Mouse (Mus musculus) embryonic facial prominence, embryonic 11.5 days (tissue): ENCODE data around the gene Prok2. TPM values are rescaled to one million over a fixed set of nuclear protein-coding genes. Genes with fewer than 3 reads are reported as not detected.

Source experiments
- ATAC-seq: fragments of 200-750 bp; cut with Nextera tagmentation; replicated peaks from 2 replicates; pipeline ENCODE4 v1.8.0; 2017; ENCODE audit warnings: low read depth; ENCODE audit not compliant: insufficient number of reproducible peaks, low FRiP score, low TSS enrichment
- DNase-seq: peaks from one replicate; pipeline ENCODE4 v3.0.0-alpha.2; 2015; ENCODE audit warnings: low spot score
- H3K27ac ChIP-seq: fragments of 300-500 bp; sonication (generic); replicated peaks from 2 replicates; pipeline ENCODE4 v1.5.1; 2014; ENCODE audit warnings: mild to moderate bottlenecking, low read depth, low read length, control low read depth
- H3K27me3 ChIP-seq: fragments of 300-500 bp; sonication (generic); 2 replicates; pipeline ENCODE4 v1.6.1; 2014; ENCODE audit warnings: mild to moderate bottlenecking, low read length, moderate library complexity, mixed read lengths; ENCODE audit not compliant: control insufficient read depth, insufficient read depth
- H3K36me3 ChIP-seq: fragments of 300-500 bp; sonication (generic); replicated peaks from 2 replicates; pipeline ENCODE4 v1.6.1; 2014; ENCODE audit warnings: low read depth, mild to moderate bottlenecking, low read length, moderate library complexity, mixed read lengths; ENCODE audit not compliant: control insufficient read depth, insufficient read depth
- H3K4me1 ChIP-seq: fragments of 300-500 bp; sonication (generic); 2 replicates; pipeline ENCODE4 v1.6.1; 2014; ENCODE audit warnings: low read length, mixed read lengths; ENCODE audit not compliant: control insufficient read depth, insufficient read depth
- H3K4me2 ChIP-seq: fragments of 300-500 bp; sonication (generic); 2 replicates; pipeline ENCODE4 v1.6.1; 2014; ENCODE audit warnings: low read depth, mild to moderate bottlenecking, control low read depth, low read length, moderate library complexity
- H3K4me3 ChIP-seq: fragments of 300-500 bp; sonication (generic); 2 replicates; pipeline ENCODE4 v1.5.1; 2014; ENCODE audit warnings: low read depth, low read length, control low read depth
- H3K9ac ChIP-seq: fragments of 300-500 bp; sonication (generic); replicated peaks from 2 replicates; pipeline ENCODE4 v1.6.1; 2014; ENCODE audit warnings: mild to moderate bottlenecking, control low read depth, low read length
- H3K9me3 ChIP-seq: fragments of 300-500 bp; sonication (generic); replicated peaks from 2 replicates; pipeline ENCODE4 v1.6.1; 2016; ENCODE audit warnings: mild to moderate bottlenecking, low read length, inconsistent platforms, mixed read lengths; ENCODE audit not compliant: control insufficient read depth
- WGBS: fragments of 180-500 bp; shearing (Covaris S2); extraction: QIAGEN DNeasy Blood & Tissue Kit; methylation state at CpG from one replicate; pipeline ENCODE4 v1.1.7; 2014; 5-methylcytosine and 5-hydroxymethylcytosine counted together
- polyA plus RNA-seq: library from polyadenylated mRNA; unstranded; fragments of >200 nt; fragmentation: Nextera tagmentation; extraction: Ambion mirVana; gene quantifications from 2 replicates; pipeline ENCODE4 v1.2.1, GENCODE M21; 2014

Gene Prok2
- polyA plus RNA-seq, 1 experiment from 2014 or later: 0.14 TPM

DNA sequence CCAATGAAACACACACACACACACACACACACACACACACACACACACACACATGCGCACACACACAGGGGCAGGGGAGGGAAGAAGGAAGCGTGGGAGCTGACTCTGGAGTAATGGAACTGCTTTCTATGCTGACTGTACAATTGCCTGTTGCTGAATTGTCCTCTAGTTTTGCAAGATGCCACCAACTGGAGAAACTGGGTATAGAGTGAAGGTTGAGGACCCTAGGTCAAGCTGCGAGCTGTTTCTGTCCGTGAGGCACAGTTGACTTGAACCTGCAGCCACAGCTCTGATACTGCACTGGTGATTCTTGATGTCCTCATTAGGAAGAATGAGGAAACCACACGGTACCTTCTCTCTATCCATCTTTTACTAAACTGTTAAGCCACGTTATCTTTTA is 10.3 kb downstream of the Prok2 start:
- H3K27ac ChIP-seq: no peak overlapping the region
- DNase-seq: no peak
- H3K4me2 ChIP-seq: no peak overlapping the region
- H3K9me3 ChIP-seq: no peaks in the 10 kb centered on the region
- 69% methylated on average over 6 of the region's 6 CpGs for WGBS
- no peaks in the 10 kb centered on the region; the same call in 1 of the 2 replicates for H3K27me3 ChIP-seq
- ATAC-seq: no peak
- no peak overlapping the region for H3K9ac ChIP-seq
- H3K4me1 ChIP-seq: no peaks in the 10 kb centered on the region
- H3K4me3 ChIP-seq: no peak overlapping the region
- H3K36me3 ChIP-seq: no peaks in the 10 kb centered on the region

GRCm38 (mm10) chr6:99715191-99715590 is 11.0 kb downstream of the Prok2 start:
- no peak overlapping the region for H3K9ac ChIP-seq
- no peaks in the 10 kb centered on the region for H3K4me1 ChIP-seq
- ATAC-seq (no peak), DNase-seq (no peak)
- no peaks in the 10 kb centered on the region for H3K9me3 ChIP-seq
- H3K4me2 ChIP-seq: no peak overlapping the region
- WGBS: 60% methylated on average over 6 of the region's 6 CpGs
- H3K36me3 ChIP-seq: no peaks in the 10 kb centered on the region
- H3K27ac ChIP-seq: no peak overlapping the region
- H3K4me3 ChIP-seq: no peak overlapping the region
- no peaks in the 10 kb centered on the region; the same call in 1 of the 2 replicates for H3K27me3 ChIP-seq

GRCm38 (mm10) chr6:99713256-99713655 is 12.9 kb downstream of the Prok2 start:
- H3K27ac ChIP-seq: no peak overlapping the region
- H3K4me3 ChIP-seq: no peak overlapping the region
- no peaks in the 10 kb centered on the region for H3K36me3 ChIP-seq
- WGBS: 84% methylated on average over 5 of the region's 5 CpGs
- no peaks in the 10 kb centered on the region for H3K4me1 ChIP-seq
- H3K4me2 ChIP-seq: no peak overlapping the region
- no peaks in the 10 kb centered on the region; the same call in 1 of the 2 replicates for H3K27me3 ChIP-seq
- DNase-seq (no peak), ATAC-seq (no peak)
- H3K9ac ChIP-seq: no peak overlapping the region
- no peaks in the 10 kb centered on the region for H3K9me3 ChIP-seq

DNA sequence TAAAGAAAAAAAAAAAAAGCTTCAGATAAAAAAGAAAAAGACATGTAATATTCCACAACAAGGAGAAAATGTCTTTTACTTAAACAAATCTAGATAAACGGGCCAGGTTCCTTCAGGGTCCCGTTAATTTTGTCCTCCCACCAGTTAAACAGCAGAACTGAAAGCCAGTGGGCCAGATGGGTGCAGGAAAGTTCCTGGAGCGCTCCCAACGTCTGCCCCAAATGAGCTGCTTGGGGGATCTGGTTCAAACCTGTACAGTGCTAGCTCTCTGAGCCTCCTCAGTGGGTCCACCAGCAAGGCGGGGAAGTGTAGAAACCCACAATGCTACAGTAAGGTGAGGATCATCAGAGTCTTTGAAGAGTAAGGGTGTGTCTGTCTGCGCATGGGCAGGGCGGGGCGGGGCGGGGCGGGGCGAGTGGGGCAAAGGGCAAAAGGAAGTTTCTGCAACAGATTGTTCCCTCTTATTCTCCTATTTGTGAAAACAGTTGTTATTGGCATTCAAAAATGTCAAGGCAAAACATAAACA is 14.6 kb downstream of the Prok2 start:
- Histone ChIP-seq H3K36me3 (no peaks in the 10 kb centered on the region), H3K9me3 (no peaks in the 10 kb centered on the region), H3K27me3 (no peaks in the 10 kb centered on the region; the same call in 1 of the 2 replicates), H3K27ac (no peak overlapping the region), H3K4me3 (no peak overlapping the region), H3K9ac (no peak overlapping the region), H3K4me1 (no peaks in the 10 kb centered on the region), H3K4me2 (no peak overlapping the region)
- 70% methylated on average over 11 of the region's 11 CpGs for WGBS
- DNase-seq: no peak
- ATAC-seq: no peak

DNA sequence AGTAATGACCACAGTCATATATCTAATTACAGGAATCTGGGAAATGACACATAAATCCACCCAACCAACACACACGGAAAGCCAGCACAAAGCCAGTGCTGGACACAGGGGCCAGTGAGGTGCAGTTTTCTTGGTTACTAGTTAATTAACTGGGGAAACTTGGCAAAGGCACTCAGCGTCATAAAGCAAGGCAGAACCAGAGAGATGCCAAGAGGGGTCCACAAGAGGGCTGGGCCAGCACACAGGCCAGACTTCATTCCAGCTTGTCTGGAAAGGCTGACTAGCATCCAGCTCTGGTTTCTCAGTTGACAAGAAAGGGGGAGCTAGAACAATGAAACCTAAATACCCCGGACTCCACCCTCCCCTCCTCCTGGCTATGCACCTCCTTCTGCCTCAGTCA is 25.7 kb downstream of the Prok2 start:
- DNase-seq (no peak), ATAC-seq (no peak)
- peaks cover 2% of the 10 kb centered on the region; the same call in 1 of the 2 replicates for H3K27me3 ChIP-seq
- H3K4me1 ChIP-seq: no peaks in the 10 kb centered on the region
- H3K9me3 ChIP-seq: no peaks in the 10 kb centered on the region
- H3K4me2 ChIP-seq: no peak overlapping the region
- H3K4me3 ChIP-seq: no peak overlapping the region
- no peak overlapping the region for H3K27ac ChIP-seq
- no peak overlapping the region for H3K9ac ChIP-seq
- WGBS: 55% methylated on average over 3 of the region's 3 CpGs
- H3K36me3 ChIP-seq: no peaks in the 10 kb centered on the region

DNA sequence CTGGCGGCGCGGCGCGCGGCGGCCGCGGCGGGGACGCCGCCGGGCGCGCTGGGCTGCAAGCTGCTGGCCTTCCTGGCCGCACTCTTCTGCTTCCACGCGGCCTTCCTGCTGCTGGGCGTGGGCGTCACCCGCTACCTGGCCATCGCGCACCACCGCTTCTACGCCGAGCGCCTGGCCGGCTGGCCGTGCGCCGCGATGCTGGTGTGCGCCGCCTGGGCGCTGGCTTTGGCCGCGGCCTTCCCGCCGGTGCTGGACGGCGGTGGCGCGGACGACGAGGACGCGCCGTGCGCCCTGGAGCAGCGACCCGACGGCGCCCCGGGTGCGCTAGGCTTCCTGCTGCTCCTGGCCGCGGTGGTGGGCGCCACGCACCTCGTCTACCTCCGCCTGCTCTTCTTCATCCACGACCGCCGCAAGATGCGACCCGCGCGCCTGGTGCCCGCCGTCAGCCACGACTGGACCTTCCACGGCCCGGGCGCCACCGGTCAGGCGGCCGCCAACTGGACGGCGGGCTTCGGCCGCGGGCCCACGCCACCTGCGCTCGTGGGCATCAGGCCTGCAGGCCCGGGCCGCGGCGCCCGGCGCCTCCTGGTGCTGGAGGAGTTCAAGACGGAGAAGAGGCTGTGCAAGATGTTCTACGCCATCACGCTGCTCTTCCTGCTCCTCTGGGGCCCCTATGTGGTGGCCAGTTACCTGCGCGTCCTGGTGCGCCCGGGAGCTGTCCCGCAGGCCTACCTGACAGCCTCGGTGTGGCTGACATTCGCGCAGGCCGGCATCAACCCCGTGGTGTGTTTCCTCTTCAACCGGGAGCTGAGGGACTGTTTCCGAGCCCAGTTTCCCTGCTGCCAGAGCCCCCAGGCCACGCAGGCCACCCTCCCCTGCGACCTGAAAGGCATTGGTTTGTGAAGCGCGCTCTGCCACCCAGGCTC is 33.0 kb downstream of the Prok2 start:
- WGBS: under 1% methylated on average over 107 of the region's 110 CpGs

DNA sequence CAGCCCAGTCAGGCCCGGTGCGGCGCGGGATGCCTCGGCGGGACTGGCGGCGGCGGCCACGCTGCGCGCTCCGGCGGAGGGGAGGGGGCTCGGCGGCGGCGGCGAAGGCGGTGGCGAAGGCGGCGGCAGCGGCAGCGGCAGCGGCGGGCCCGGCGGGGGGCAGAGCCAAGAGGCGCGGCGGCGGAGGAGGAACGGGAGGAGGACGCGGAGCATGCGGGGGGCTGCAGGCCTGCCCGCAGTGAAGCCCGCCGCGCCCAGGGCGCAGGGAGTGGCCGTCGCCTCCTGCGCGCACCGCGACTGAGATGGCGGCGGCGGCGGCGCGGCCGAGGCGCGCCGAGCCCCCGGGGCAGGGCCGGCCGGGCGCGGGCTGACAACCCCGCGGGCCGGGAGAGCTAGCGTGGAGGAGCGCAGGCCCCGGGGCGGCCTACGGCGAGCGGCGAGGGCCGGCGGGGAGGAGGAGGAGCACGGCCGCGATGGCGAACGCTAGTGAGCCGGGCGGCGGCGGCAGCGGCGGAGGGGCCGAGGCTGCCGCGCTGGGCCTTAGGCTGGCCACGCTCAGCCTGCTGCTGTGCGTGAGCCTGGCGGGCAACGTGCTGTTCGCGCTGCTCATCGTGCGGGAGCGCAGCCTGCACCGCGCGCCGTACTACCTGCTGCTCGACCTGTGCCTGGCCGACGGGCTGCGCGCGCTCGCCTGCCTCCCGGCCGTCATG is 33.8 kb downstream of the Prok2 start, which contains the start of gene Gpr27:
Gene Gpr27, plus strand, starts transcription at position 474 of the 710 bp plus-strand sequence.
- H3K9me3 ChIP-seq: no peaks in the 10 kb centered on the region
- peak within 1 kb of the TSS; percentile 99 for H3K4me2 ChIP-seq
- H3K4me3 ChIP-seq: peak within 1 kb of the TSS; percentile 84
- peaks cover 33% of the 10 kb centered on the region for H3K27me3 ChIP-seq
- peaks cover 3% of the 10 kb centered on the region; the same call in 1 of the 2 replicates for H3K4me1 ChIP-seq
- ATAC-seq (peak; percentile 81), DNase-seq (peak; percentile 60)
- 0% methylated on average over 65 of the region's 112 CpGs for WGBS
- peak within 1 kb of the TSS; percentile 84 for H3K9ac ChIP-seq
- H3K27ac ChIP-seq: no peak within 1 kb of the TSS
- H3K36me3 ChIP-seq: no peaks in the 10 kb centered on the region

More for the DNA sequence above, 33.0 kb downstream of the Prok2 start:
- peaks cover 33% of the 10 kb centered on the region for H3K27me3 ChIP-seq
- peaks cover 3% of the 10 kb centered on the region; the same call in 1 of the 2 replicates for H3K4me1 ChIP-seq
- H3K9me3 ChIP-seq: no peaks in the 10 kb centered on the region
- peak overlapping the region; percentile 99 for H3K4me2 ChIP-seq
- H3K4me3 ChIP-seq: peak overlapping the region; percentile 84
- peak overlapping the region; percentile 84 for H3K9ac ChIP-seq
- H3K36me3 ChIP-seq: no peaks in the 10 kb centered on the region
- ATAC-seq (peak; percentile 40), DNase-seq (peak; percentile 30)
- H3K27ac ChIP-seq: no peak overlapping the region
